Mouse (Mus musculus) v-Abl transformed pro-B cells (cell line): ENCODE measurements around the gene Matn4.

Experiments used
- in situ Hi-C, 2 experiments: fragments of 400-800 bp; cut with MboI; formaldehyde crosslinking; loops; one replicate each; pipeline ENCODE4 v1.15.1; 2025; ENCODE audit not compliant: unreplicated experiment in 2 of 2

Gene Matn4

DNA sequence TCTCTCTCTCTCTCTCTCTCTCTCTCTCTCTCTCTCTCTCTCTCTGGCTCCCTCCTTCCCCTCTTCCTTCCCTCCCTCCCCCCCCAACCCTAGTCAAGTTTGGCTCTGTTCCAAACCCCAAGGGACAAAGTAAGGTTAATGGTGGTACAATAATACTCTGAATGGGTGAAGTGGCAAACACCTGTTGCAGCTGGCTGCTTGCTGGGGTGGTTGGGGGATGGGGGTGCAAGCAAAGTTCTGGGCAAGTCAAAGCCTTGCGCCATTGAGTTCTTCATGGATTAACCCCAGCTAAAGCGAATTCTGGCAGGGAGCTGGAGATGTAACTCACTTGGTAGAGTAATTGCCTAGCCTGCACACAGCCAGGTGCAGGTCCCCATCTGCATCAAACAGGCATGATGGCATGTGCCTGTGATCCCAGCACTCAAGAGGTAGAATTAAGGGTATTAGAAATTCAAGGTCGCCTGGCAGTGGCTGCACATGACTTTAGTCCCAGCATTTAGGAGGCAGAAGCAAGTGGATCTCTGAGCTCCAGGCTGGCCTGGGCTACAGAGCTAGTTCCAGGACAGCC lies 13.4 kb upstream of the Matn4 start:
- in situ Hi-C loops: loop anchor here (5.0 kb wide), 3 partner anchors 39 to 309 kb away; partner anchors contain the start of gene Sys1 (in 2 of the 2)

DNA sequence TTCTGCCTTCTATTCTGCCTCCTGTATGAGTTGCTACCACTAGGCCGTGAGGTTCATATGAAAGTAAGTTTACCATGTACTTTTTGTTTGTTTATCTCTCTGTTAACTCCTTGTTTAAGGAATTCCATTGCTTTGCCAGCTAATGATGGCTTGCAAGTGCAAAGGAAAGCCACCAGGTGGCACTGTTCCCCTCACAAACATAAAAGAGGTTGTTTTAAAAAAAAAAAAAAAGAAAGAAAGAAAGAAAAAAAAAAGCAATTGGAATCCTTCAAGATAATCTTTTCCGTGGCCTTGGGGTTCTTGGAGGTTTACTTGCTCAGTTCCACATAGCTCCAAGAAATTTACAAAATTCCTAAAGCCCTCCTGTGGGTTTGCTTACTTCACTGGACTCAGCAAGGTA lies 12.2 kb upstream of the Matn4 start:
- in situ Hi-C loops: loop anchor here (5.0 kb wide), 3 partner anchors 40 to 310 kb away; partner anchors contain the start of gene Sys1 (in 2 of the 2)

DNA sequence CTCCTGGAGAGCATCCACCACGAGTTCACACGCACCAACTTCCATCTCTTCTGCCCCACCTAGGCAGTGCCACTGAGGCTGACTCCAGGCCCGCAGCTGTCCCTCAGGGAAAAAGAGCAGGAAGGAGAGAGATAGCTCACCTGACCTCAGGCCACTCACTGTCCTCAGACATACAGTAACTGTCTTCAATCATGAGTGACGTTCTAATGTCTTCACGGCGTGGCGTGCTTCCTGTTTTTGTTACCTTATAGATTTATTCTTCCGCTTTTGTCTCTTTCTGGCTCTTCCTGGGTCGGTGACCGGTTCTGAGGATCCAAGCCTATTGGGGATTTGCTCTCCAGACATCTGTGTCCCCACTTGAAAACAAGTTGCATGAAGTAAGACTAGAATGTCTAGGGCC lies 9.6 kb upstream of the Matn4 start:
- in situ Hi-C loops: loop anchor here in 1 of 2 experiments (5.0 kb wide), 1 partner anchor 308 kb away; no protein-coding TSS in a partner anchor

DNA sequence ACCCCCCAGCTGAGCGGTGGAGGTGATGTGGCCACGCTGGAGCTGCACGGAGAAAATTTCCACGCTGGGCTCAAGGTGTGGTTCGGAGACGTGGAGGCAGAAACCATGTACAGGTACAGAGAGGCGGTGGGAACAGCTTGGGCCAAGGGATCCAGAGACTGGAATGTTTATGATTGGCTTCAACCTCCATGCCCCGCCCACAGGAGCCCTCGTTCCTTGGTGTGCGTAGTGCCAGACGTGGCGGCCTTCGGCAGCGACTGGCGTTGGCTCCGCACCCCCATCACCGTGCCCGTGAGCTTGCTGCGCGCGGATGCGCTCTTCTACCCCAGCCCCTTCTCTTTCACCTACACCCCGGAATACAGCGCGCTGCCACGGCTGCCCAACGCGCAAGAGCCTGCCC lies 9.2 kb upstream of the Matn4 start:
- in situ Hi-C loops: loop anchor here in 1 of 2 experiments (5.0 kb wide), 1 partner anchor 308 kb away; no protein-coding TSS in a partner anchor

DNA sequence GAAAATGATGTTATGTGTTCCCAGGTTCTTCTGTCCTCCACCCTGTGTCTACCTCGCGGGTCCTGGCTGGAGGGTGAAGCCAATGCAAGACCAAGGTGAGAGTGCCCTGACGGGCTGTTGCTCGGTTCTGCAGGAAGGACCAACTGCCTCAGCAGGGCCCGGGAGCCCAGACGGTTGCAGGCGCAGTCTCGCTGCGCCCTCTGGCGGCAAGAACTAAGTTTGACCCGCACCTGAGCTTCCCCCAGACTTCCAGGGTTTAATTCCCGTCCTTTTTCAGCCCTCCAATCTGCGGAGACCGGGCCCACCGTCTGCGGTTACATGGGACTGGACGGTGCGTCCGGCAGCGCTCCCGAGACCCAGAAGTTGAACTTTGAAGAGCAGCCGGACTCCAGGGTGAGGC lies 2.7 kb upstream of the Matn4 start:
- in situ Hi-C loops: no loop called here

DNA sequence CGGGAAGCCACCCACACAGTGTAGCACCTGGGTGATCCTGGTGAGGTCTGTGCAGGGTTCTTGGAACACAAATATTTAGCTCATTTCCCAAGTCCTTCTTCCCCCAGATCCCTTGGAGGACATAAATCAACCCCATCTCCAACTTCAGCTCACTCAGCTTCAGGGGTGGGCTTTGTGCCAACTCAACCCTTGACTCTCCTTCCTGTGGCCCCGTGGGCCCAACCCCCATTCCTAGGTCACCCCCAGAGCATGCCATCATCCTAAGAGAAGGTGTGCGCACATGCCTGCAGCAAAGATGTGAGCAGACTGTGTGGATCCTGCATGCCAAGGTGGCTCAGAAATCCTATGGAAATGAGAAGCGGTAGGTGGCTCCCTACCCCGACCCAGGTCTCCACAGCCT lies 559 bp upstream of the Matn4 start:
- in situ Hi-C loops: no loop called here

DNA sequence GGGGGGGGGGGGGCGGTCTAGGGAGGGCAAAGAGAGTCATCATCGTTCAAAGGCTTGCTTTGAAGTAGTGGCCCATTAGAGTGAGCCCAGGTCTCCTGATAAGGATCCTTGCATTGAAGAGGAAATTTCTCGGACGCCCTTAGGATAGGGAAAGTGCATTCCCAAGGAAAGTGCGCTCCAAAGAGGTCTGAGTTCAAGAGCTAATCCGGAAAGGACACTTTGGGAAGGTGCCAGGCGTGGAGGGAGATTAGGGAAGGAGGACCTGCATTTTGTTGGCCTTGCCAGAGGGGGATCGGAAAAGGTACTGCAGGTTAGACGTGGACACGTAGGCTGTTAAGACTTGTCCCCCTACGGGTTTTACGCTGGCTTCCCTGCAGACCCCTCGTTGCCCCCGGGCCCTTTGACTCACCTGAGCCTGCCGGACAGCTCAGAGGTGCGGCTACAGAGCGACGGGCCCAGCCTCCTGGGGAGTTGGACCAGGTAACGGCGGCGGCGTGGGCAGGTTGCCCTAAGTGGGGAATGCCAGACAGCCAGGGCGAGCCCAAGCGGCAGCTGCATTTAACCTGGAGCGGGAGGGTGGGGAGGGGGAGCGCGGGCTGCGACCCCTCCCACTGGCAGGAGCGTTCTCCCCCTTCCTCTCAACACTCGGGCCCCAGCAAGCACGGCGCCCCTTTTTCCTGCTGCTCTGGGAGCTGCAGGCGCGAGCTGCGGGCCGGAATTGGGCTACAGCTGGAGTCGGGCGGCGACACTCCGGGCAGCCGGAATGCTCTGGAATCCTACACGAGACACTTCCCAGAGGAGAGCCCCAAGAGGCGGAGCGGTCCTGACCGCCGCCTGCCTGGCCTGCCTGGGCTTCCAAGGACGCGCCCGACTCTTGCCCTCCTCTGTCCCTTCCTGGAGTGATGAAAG lies 624 bp downstream of the Matn4 start:
- in situ Hi-C loops: no loop called here

DNA sequence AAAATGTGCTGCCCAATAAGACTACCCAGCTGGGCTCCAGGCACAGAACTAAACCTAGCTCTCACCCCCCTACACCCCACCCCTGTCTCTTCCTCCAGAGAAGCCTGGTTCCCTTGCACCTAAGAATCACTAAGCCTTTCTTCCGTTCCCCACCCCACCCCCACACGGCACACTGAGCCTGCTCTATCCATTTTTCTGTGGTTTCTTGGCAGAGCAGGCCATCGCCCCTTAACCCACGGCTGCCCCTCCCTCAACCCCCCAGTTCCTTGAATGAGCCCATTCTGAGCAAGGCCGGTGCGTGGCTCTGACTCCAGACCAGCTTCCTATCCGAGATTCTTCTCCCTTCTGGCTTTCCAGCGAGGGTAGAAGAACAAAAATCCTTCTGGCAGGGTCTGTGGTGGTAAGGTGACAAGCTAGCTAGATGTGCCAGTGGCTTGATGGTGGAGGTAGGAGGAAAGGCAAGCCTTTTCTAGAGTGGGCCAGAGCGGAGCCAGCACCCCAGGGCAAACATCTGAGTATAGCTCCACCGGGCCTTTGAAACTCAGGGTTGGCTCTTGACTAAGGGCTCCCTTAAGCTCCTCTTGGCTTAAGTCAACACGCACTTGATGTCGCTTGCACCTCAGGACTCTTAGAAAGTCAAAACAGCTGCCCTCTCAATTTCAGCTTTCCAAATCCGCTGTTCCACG lies 1.4 kb downstream of the Matn4 start:
- in situ Hi-C loops: no loop called here

DNA sequence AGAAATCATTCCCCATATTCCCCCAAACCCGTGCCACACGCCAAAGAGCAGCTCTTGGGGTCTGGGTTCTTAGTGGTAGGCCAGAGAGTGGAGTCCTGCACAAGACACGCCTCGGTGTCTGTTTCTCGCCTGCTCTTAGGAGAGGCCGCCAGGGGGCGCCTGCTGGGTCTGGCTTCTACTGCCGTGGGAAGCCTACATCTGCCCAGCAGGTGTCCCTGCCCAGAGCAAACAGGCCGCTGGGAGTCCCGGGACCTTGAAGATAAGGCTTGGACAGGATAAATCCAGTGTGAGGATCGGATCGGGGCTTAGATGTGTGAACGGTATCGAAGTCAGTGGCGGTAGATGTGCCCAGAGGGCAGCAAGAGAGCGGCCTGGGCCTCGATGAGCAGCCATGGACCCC lies 2.1 kb downstream of the Matn4 start, which contains the start of gene Rbpjl:
Rbpjl (plus strand) TSS at position 236 of the 400 bp plus-strand sequence.
- in situ Hi-C loops: no loop called here

DNA sequence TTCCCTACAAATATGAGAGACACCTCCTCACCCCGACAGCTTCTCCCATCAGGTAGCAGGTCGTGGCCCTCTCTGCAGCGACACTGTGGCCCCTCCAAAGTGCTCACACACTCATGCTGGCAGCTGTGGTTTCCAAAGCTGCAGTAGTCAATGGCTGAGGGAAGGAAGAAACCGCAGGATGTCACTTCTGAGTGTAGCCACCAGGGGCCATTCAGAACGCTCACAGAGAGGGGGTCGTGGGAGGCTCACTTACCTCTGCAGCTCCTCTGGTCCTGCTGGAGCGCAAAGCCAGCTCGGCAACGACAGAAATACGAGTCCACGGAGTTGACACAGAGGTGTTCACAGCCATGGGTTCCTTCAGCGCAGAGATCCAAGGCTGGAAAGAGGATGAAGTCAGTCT lies 8.0 kb downstream of the Matn4 start:
- in situ Hi-C loops: no loop called here

DNA sequence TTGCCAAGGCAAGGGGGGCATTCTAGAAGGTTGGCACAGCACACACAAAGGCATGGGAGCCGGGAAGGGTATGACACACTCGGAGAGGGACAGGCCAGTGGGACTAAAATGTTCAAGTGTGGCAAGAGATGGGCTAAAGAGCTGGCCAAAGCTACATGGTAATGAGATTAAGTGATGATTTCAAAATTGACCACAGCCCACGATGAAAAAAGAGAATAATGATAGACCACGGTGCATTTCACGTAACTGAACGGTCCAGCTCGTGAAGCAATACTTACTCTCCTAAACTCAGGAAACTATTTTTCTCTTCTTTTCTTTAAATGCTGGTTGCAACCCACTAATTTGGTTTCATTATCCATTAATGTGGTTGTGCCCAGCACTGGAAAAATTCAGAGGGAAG lies 8.9 kb downstream of the Matn4 start:
- in situ Hi-C loops: no loop called here

DNA sequence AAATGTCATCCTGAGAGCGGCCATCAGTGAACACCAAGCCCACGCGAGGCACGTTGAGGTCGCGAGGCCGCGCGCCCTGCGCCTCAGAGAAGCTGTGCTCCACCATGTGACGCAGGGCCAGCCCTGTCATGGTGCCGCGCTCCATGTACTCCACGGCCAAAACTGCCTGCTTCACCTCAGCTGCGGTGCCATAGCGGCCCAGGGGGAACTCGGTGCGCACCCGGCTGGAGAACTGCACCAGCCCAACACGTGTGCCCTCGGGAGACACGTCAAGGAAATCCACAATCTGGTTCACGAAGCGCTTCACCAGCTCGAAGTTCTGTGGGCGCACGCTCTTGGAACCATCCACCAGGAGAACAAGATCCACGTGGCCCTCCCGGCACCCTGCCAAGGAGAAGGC lies 11.8 kb downstream of the Matn4 start:
- in situ Hi-C loops: no loop called here

DNA sequence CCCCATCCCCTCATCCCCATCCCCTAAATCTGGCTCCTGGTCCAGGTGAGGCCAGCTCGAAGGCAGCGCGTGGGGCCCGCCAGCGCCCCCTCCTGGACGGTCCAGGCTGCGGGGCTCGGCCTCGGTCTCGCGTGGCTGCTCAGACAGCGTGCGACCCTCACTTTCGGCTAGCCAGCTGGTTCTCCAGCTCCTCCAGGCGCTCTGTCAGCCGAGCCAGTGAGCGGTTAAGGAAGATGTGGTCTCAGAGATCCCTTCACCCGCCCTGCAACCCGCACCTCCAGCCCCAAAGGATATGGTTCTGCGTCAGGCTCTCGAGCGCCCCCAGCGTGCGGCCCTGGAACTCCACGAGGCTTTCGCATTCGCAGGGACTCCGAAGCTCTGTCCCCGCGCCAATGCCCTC lies 15.5 kb downstream of the Matn4 start:
- in situ Hi-C loops: loop anchor here (5.0 to 10.0 kb wide), 2 partner anchors 37 to 205 kb away; partner anchors contain the start of gene Wfdc5 (in 1 of the 2)

DNA sequence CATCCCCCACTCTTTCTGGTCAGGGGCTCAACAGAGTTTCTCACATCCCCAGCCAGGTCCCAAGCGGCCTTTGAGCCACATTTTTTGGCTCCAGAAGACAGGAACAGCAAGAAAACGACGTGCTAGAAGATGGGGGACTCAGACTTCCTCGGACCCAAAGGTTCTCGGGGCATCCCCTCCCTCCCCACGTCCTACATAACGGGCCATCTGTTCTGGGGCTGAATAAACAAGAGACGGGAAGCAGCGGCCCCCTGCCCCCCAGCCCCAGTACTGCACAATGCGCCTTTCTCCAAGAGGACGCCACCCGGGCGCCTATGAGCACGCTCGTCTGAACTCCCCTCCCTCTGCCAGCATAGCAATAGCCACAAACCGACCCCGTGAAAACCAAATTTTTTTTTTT lies 15.9 kb downstream of the Matn4 start, which contains the start of gene Slpi:
Slpi (minus strand) TSS at position 76 of the 400 bp plus-strand sequence.
- in situ Hi-C loops: loop anchor here (5.0 to 10.0 kb wide), 2 partner anchors 37 to 204 kb away; partner anchors contain the start of gene Wfdc5 (in 1 of the 2)

DNA sequence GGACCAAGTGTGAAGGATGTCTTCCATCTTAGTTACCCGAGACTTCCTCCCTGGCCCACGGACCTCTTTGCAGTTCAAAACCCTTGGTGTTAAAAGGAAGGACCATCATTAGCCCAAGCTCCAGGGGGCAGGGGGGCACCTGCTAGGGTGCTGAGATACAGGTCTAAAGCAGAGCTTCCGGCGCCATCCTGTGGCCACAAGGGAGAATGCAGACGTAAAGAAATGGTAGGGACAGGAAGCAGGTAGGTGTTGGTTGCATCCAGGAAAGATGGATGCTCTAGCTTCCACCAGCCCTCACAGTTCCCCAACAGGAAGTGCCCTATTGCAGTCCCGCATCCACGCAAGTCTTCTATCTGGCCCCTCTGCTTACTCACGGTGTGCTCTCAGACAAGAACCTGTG lies 18.0 kb downstream of the Matn4 start:
- in situ Hi-C loops: loop anchor here (5.0 to 10.0 kb wide), 2 partner anchors 35 to 202 kb away; partner anchors contain the start of gene Wfdc5 (in 1 of the 2)

DNA sequence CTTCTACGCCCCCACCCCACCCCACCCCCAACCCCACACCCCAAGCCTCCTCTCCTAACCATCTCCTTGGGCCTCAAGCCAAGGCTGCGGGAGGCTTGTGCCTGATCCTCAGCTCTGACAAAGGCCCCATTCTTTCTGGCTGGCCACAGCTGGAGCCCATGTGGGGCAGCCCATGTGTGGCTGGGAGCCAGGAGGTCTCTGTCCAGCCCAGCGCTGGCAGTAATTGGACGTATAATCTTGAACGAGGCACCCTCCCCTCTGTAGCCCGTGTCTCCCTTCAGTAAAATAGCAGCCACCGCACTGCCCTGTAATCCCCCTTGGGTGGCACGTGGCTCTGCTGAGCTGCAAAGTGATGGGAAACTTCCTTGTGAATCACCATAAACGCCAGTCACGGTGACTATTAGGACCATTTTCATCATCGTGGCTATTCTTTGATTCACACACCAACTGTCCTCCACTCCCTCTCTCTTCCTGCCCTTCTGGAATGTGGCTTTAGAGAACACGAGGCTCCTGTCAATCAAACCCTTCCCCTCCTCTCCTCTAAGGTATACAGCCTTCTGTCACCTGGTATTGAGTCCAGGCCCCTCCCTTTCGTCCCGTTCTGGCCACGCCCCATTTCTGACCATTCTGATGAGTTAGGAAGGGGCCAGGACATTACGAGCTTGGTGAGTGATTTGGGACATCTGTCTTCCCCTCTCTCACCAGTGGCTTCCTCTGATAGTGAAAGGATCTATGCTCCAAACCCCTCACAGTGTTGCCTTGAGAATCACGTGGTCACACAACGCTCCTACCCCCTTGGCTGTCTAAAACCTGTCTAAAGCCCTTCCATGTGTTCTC lies 18.8 kb downstream of the Matn4 start:
- in situ Hi-C loops: loop anchor here (5.0 to 10.0 kb wide), 2 partner anchors 34 to 201 kb away; partner anchors contain the start of gene Wfdc5 (in 1 of the 2)

DNA sequence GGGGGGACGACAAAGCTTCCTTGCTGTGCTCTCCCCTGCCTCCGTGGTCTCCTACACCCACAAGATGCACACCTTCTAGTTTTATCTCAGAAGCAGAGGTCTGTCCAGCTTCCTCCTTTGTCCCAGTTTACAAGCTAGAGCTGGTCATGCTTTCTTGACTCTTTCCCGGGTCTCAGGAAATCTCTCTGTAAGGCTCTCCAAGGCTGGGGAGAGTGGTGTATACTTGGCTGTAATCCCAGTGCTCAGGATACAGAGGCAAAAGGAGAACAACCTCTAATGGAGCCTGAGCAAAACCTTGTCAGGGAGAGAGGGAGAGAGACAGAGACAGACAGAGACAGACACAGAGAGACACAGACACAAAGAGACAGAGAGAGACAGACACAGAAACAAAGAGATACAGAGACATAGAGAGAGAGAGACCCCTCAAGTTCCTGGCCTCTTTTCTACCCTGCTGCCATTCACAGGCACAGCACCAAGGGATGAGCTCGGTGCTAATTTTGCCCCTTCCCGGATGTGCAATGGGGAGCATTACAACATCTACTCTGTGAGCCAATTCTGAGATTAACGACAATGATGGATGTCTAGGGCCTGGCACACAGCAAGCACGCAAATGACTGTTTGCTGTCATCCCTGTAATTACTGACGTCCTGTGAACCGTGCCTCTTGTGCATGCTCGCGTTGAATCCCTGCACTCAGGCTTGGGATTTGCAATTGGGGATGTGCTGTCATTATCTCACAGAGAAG lies 21.1 kb downstream of the Matn4 start:
- in situ Hi-C loops: loop anchor here in 1 of 2 experiments (10.0 kb wide), 1 partner anchor 199 kb away; the partner anchor contains the start of gene Wfdc5

DNA sequence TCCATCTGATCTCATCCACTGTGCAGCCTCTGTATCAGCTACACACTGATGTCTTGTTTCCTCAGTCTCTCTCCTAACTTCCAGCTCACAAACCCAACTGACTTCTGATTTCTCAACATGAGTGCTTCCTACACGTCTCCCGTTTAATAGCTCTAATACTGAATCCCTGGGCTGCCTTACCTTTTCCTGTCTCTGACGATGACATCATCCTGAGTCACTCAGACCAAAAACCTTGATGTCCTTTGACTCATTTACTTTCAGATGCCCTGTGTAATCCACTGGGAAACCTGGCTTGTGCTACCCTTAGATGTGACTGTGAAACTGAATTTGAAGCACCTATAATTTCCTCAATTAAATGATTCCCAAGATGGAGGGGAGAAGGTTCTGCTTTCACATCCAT lies 22.0 kb downstream of the Matn4 start:
- in situ Hi-C loops: loop anchor here in 1 of 2 experiments (10.0 kb wide), 1 partner anchor 198 kb away; the partner anchor contains the start of gene Wfdc5

DNA sequence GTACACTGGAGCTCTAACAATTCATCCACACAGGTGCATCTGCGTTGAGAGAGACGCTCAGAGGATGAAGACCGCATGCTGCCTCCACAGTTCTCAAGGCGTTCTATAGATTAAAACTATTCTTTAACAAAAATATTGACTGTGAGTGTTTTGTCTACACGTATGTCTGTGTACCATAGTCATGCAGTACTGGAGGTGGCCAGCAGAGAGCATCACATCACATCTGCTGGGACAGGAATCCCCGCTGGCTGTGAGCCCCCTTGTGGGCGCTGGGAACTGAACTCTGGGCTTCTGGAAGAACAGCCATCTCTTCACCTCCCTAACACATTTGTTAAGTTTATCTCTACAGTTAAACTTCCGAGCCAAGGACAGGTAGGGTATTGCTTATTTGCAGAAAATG lies 23.2 kb downstream of the Matn4 start:
- in situ Hi-C loops: loop anchor here in 1 of 2 experiments (10.0 kb wide), 1 partner anchor 197 kb away; the partner anchor contains the start of gene Wfdc5
